Mouse (Mus musculus) bone marrow macrophage, adult 2 months (primary cell): Measurements from ENCODE around the gene Mfsd4b1. TPM values are rescaled to one million over a fixed set of nuclear protein-coding genes. Genes with fewer than 3 reads are reported as not detected.

Experiments used
- H3K27ac ChIP-seq: 2 replicates; pipeline ENCODE4 v1.5.1; 2012; ENCODE audit warnings: low read depth, low read length; ENCODE audit not compliant: insufficient read depth
- H3K4me1 ChIP-seq: 2 replicates; pipeline ENCODE4 v1.6.1; 2012; ENCODE audit warnings: low read length; ENCODE audit not compliant: control insufficient read depth, insufficient read depth
- H3K4me3 ChIP-seq: 2 replicates; pipeline ENCODE4 v1.5.1; 2012; ENCODE audit warnings: mild to moderate bottlenecking, low read length, moderate library complexity; ENCODE audit not compliant: insufficient read depth
- CTCF ChIP-seq: IDR thresholded peaks from 2 replicates; pipeline ENCODE4 v1.5.1; 2012; ENCODE audit warnings: low read depth, mild to moderate bottlenecking, low read length, moderate library complexity
- POLR2A ChIP-seq: IDR thresholded peaks from 2 replicates; pipeline ENCODE4 v1.6.1; 2012; ENCODE audit warnings: mild to moderate bottlenecking, low read depth, low read length, borderline replicate concordance
- polyA plus RNA-seq: library from polyadenylated mRNA; stranded (reverse); fragments of >200 nt; gene quantifications from 2 replicates; pipeline ENCODE4 v1.2.4, GENCODE M21; 2012; ENCODE audit not compliant: missing spikeins, insufficient read depth, insufficient read length

Mfsd4b1 gene
- polyA plus RNA-seq, 1 experiment, result not detected

DNA sequence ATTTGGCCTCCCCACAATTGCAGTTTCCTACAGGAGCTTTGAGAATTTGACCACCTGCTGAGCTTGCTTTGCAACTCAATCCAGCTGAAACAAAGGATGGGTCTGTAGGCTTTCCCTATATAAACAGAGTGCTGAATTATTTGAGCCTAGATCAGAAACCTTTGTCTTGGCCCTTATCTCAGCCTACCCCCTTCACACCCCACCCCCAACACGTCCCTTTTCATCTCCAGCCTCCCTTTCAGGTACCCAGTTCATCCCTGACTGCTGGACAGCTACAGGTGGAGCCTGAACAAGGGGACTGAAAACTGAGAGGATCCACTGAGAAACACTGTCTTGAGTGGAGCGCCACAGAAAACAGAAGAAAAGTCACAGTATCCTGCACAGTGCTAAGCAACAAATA, 49.3 kb downstream of the Mfsd4b1 start:
- TF ChIP-seq POLR2A (no peak), CTCF (no peak)
- Histone ChIP-seq H3K4me1 (no peaks in the 10 kb centered on the region), H3K27ac (no peak overlapping the region), H3K4me3 (no peak overlapping the region)

- Histone ChIP-seq H3K27ac (no peak overlapping the region), H3K4me1 (no peaks in the 10 kb centered on the region), H3K4me3 (no peak overlapping the region)
- no peak for TF ChIP-seq CTCF
- no peak for TF ChIP-seq POLR2A
Measured at GRCm38 (mm10) chr10:39974982-39975381, 50.1 kb downstream of the Mfsd4b1 start.

DNA sequence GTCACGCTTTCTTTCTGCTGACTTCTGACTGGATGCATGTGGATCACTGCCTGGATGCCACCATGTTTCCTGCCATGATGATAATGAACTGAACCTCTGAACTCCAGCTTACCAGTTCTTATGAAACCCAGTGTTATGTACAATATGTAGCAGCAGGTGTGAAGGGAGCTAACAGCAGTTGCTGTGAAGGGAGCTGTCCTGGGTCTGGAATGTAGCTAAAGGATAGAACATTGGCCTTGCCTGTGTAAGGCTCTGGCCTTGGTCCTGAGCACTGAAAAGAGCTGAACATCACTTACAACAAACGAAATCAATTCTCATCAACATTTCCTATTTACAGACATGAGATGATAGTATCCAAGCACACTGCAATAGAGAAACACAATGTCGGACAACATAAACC, 57.6 kb downstream of the Mfsd4b1 start:
- H3K4me1 ChIP-seq, result no peaks in the 10 kb centered on the region
- no peak overlapping the region for H3K27ac ChIP-seq
- no peak overlapping the region for H3K4me3 ChIP-seq
- TF ChIP-seq POLR2A (no peak), CTCF (no peak)

DNA sequence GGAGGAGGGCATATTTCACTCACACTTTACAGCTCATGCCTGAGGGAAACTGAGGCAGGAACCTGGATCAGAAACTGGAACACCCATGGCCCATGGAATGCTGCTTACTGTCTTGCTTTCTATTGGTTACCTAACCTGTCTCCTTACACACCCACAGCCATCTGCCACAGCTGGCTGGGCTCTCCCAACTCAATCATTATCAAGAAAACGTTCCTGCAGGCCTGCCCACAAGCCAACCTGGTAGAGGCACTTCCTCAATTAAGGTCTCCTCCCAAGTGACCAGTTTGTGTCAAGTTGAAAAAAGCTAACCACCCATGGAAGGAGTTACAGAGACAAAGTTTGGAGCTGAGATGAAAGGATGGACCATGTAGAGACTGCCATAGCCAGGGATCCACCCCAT, 63.2 kb downstream of the Mfsd4b1 start:
- H3K27ac ChIP-seq, result no peak overlapping the region
- peaks cover 22% of the 10 kb centered on the region for H3K4me1 ChIP-seq
- H3K4me3 ChIP-seq, result no peak overlapping the region
- TF ChIP-seq CTCF (no peak), POLR2A (no peak)

GRCm38 (mm10) chr10:39960441-39960822, 64.6 kb downstream of the Mfsd4b1 start:
- Histone ChIP-seq H3K27ac (no peak overlapping the region), H3K4me3 (no peak overlapping the region), H3K4me1 (peaks cover 22% of the 10 kb centered on the region)
- TF ChIP-seq POLR2A, result no peak
- no peak; the same call in none of the 2 replicates for TF ChIP-seq CTCF

- peaks cover 22% of the 10 kb centered on the region for H3K4me1 ChIP-seq
- peak within 1 kb of the TSS; percentile 90 for H3K27ac ChIP-seq
- peak within 1 kb of the TSS; percentile 65 for H3K4me3 ChIP-seq
- TF ChIP-seq POLR2A, result peak; percentile 73; the same call in 1 of the 2 replicates
- peak; percentile 51 for TF ChIP-seq CTCF
Measured at GRCm38 (mm10) chr10:39959761-39960440, 65.2 kb downstream of the Mfsd4b1 start, which contains the start of gene Mfsd4b3. Gene Mfsd4b3, minus strand, starts transcription at chr10:39960153.

GRCm38 (mm10) chr10:39958266-39958665, 66.8 kb downstream of the Mfsd4b1 start:
- H3K27ac ChIP-seq, result peak overlapping the region; percentile 37

DNA sequence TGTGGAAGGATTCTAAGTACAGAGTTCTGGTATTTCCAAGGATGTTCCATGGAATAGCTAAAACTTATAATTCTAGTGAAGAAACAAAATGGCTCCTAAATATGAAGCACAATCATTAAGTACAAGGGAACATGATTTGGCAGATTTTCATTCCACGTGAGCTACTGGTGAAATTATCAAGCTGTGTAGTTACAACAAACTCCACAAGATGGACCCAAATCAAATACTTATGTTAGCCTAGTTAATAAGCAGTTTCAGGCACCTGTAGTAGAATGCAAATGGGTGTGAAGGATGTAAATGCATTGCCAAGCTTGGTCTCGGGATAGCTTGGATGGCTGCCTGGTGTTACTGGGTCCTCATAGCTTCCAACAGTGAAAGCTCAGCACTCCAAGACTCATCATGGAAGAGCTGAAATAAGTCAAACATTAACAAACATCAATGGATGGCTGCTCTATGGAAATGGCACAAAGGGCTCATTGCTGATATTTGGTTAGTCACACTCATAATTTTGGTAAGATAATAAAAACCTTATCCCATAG, 68.7 kb downstream of the Mfsd4b1 start:
- TF ChIP-seq CTCF, result no peak
- no peak for TF ChIP-seq POLR2A
- no peak overlapping the region for H3K4me3 ChIP-seq
- H3K27ac ChIP-seq, result no peak overlapping the region
- peaks cover 24% of the 10 kb centered on the region for H3K4me1 ChIP-seq

More at GRCm38 (mm10) chr10:39958266-39958665, 66.8 kb downstream of the Mfsd4b1 start:
- TF ChIP-seq CTCF (no peak), POLR2A (no peak)
- Histone ChIP-seq H3K4me1 (peaks cover 24% of the 10 kb centered on the region), H3K4me3 (no peak overlapping the region)

DNA sequence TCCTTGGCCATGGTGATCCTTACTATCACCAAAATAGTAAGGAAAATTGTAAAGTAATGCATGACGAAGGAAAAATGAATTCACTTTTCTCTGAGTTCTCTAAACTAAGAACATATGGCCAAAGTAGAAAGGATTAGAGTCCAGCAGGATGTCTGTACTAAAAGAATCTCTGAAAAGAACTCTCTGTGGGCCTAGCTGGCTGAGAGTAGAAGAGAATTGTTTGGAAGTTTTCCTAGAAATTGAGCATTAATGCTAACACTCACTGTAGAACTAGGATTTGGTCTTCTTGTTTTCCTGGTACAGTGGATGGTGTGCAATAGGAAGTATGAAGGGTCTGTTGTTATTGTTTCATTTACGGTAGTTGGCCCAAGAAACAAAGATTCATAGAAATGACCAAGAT, 69.9 kb downstream of the Mfsd4b1 start:
- H3K4me1 ChIP-seq, result peaks cover 22% of the 10 kb centered on the region
- no peak overlapping the region for H3K27ac ChIP-seq
- no peak overlapping the region for H3K4me3 ChIP-seq
- no peak for TF ChIP-seq CTCF
- no peak for TF ChIP-seq POLR2A

Other genes starting within 250 kb of the Mfsd4b1 start
- gene Mfsd4b4, start 126.0 kb downstream of the Mfsd4b1 start, polyA plus RNA-seq, result 6.8 and 8.2 TPM in 2 replicates
- gene Mfsd4b2, start 98.3 kb downstream of the Mfsd4b1 start, polyA plus RNA-seq, result not detected in 2 replicates
- 1.4 TPM in 2 replicates for gene Mfsd4b3, start 65.1 kb downstream of the Mfsd4b1 start, polyA plus RNA-seq
- not detected in 2 replicates for gene Mfsd4b5, start 38.6 kb downstream of the Mfsd4b1 start, polyA plus RNA-seq
- 59.0 and 61.3 TPM in 2 replicates for gene Slc16a10, start 117.0 kb upstream of the Mfsd4b1 start, polyA plus RNA-seq
- 27.4 and 28.9 TPM in 2 replicates for gene Rpf2, start 221.8 kb upstream of the Mfsd4b1 start, polyA plus RNA-seq
- gene Gtf3c6, start 232.8 kb upstream of the Mfsd4b1 start, polyA plus RNA-seq, result 36.4 and 47.3 TPM in 2 replicates